Mouse (Mus musculus): ENCODE data around the gene Cacna1d.

Cacna1d gene

GRCm38 (mm10) chr14:30327051-30327450 lies 164.2 kb downstream of the Cacna1d start:
- no peak for DNase-seq

GRCm38 (mm10) chr14:30326226-30326625 lies 165.0 kb downstream of the Cacna1d start:
- DNase-seq: no peak

- DNase-seq: no peak
Observed at GRCm38 (mm10) chr14:30324994-30325393, 166.3 kb downstream of the Cacna1d start.

GRCm38 (mm10) chr14:30318715-30319437 lies 172.4 kb downstream of the Cacna1d start:
- DNase-seq: no peak

- DNase-seq: peak; percentile 88
Observed at GRCm38 (mm10) chr14:30318293-30318692, 173.0 kb downstream of the Cacna1d start.

GRCm38 (mm10) chr14:30317616-30318015 lies 173.6 kb downstream of the Cacna1d start:
- no peak for DNase-seq

- DNase-seq: no peak
Observed at GRCm38 (mm10) chr14:30311206-30311889, 179.9 kb downstream of the Cacna1d start.

- no peak for DNase-seq
Observed at GRCm38 (mm10) chr14:30310236-30310635, 181.0 kb downstream of the Cacna1d start.

GRCm38 (mm10) chr14:30306221-30306620 lies 185.0 kb downstream of the Cacna1d start:
- no peak for DNase-seq

- no peak for DNase-seq
Observed at GRCm38 (mm10) chr14:30299946-30300345, 191.3 kb downstream of the Cacna1d start.

- DNase-seq: peak; percentile 28
Observed at GRCm38 (mm10) chr14:30297492-30297891, 193.8 kb downstream of the Cacna1d start.

- no peak for DNase-seq
Observed at GRCm38 (mm10) chr14:30292135-30292463, 199.2 kb downstream of the Cacna1d start.

GRCm38 (mm10) chr14:30291389-30292134 lies 199.7 kb downstream of the Cacna1d start:
- DNase-seq: no peak

GRCm38 (mm10) chr14:30284446-30284845 lies 206.8 kb downstream of the Cacna1d start:
- DNase-seq: no peak

- DNase-seq: peak; percentile 64
Observed at GRCm38 (mm10) chr14:30284022-30284421, 207.2 kb downstream of the Cacna1d start.

GRCm38 (mm10) chr14:30275572-30275971 lies 215.7 kb downstream of the Cacna1d start:
- peak; percentile 33 for DNase-seq

- no peak for DNase-seq
Observed at GRCm38 (mm10) chr14:30272976-30273375, 218.3 kb downstream of the Cacna1d start.

GRCm38 (mm10) chr14:30272523-30272922 lies 218.7 kb downstream of the Cacna1d start:
- no peak for DNase-seq

- DNase-seq: no peak
Observed at GRCm38 (mm10) chr14:30271856-30272255, 219.4 kb downstream of the Cacna1d start.

- no peak for DNase-seq
Observed at GRCm38 (mm10) chr14:30270350-30270749, 220.9 kb downstream of the Cacna1d start.

GRCm38 (mm10) chr14:30265728-30266127 lies 225.5 kb downstream of the Cacna1d start:
- no peak for DNase-seq

GRCm38 (mm10) chr14:30261561-30262251 lies 229.5 kb downstream of the Cacna1d start:
- no peak for DNase-seq

GRCm38 (mm10) chr14:30257626-30258025 lies 233.6 kb downstream of the Cacna1d start:
- no peak for DNase-seq
